Mouse (Mus musculus): ENCODE results near the gene Pde4b. TPM values are rescaled to one million over a fixed set of nuclear protein-coding genes. Genes with fewer than 3 reads are reported as not detected.

Pde4b gene
- polyA plus RNA-seq, 1 experiment from 2014 or later: 12.5 TPM

DNA sequence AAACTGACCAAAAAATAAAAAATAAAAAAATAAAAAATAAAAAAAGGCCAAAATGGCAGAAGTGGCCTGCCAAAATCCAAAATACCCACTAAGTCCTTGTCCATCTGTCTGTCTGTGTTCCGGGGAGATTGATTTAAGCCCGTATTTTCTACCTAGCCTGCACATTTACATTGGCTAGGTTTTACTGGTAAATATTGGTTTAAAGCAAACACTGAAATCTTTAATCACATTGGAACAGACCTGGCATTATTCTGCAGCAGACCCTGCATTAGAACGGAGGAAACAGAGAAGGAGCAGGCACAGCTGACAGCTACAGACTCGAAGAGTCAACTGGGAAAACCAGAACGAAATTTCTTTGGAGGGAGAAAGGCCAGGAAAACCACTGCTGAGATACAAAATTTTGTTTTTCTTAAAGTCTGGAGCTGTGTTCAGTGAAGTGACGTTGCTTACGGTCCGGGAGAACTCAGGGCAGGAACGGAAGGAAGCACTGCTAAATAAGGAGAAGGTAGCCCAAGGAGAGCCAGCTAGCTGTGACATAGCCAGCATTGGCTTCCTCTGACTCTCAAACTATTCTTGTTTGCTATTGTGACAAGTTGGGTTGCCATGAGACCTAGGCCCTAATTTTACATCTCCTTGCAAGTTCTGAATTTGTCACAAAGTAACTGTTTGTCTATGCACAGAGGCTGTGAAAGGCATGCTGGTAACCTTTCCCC lies 470.3 kb downstream of the Pde4b start:
- Histone ChIP-seq H3K27me3 (ENCODE audit: control insufficient read depth, insufficient read depth, low read length) (no peaks in the 10 kb centered on the region), H3K4me3 (replicated peaks; ENCODE audit: low read length) (no peak overlapping the region), H3K4me1 (ENCODE audit: control insufficient read depth, insufficient read depth, low read length) (peaks cover 10% of the 10 kb centered on the region), H3K9ac (ENCODE audit: low read length) (no peak overlapping the region), H3K27ac (ENCODE audit: low read length) (peak overlapping the region; percentile 46), H3K9me3 (replicated peaks; ENCODE audit: control insufficient read depth, low read length) (no peaks in the 10 kb centered on the region), H3K36me3 (ENCODE audit: control insufficient read depth, insufficient read depth, low read length) (no peaks in the 10 kb centered on the region), H3K4me2 (ENCODE audit: low read depth, low read length) (peak overlapping the region; percentile 8; the same call in 1 of the 2 replicates)
- 41% methylated on average over 9 of the region's 9 CpGs for WGBS
- ATAC-seq (ENCODE audit: insufficient read depth, low FRiP score): peak; percentile 71; the same call in 1 of the 2 replicates

DNA sequence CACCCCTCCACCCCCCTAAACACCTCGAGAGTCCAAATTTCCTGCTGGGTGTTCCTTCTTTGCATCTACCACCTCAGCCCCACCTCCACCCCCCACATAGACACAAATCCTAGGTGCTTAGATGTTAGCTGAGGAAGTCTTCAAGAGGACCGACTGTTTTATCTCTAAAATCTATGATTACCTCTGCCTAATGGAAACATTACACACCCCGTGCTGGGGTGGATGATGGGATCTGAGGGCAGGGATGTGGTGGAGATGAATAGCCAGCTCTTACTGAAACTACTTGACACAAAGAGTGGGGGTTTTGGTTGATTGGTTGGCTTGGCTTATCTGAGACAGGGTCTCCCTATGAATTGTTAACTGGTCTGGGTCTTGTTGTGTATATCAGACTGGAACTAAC lies 471.0 kb downstream of the Pde4b start:
- H3K9me3 ChIP-seq (replicated peaks; ENCODE audit: control insufficient read depth, low read length): no peaks in the 10 kb centered on the region
- 0 out of 2 replicates have a peak, but pooled peaks have one; percentile 25 for ATAC-seq (ENCODE audit: insufficient read depth, low FRiP score)
- no peak overlapping the region for H3K4me2 ChIP-seq (ENCODE audit: low read depth, low read length)
- WGBS: 17% methylated on average over 3 of the region's 3 CpGs
- no peak overlapping the region for H3K9ac ChIP-seq (ENCODE audit: low read length)
- no peaks in the 10 kb centered on the region for H3K27me3 ChIP-seq (ENCODE audit: control insufficient read depth, insufficient read depth, low read length)
- no peak overlapping the region for H3K4me3 ChIP-seq (replicated peaks; ENCODE audit: low read length)
- H3K36me3 ChIP-seq (ENCODE audit: control insufficient read depth, insufficient read depth, low read length): no peaks in the 10 kb centered on the region
- peaks cover 10% of the 10 kb centered on the region for H3K4me1 ChIP-seq (ENCODE audit: control insufficient read depth, insufficient read depth, low read length)
- no peak overlapping the region for H3K27ac ChIP-seq (ENCODE audit: low read length)

GRCm38 (mm10) chr4:102560676-102561280 lies 473.4 kb downstream of the Pde4b start:
- Histone ChIP-seq H3K4me1 (ENCODE audit: control insufficient read depth, insufficient read depth, low read length) (peaks cover 10% of the 10 kb centered on the region), H3K9ac (ENCODE audit: low read length) (no peak overlapping the region), H3K4me3 (replicated peaks; ENCODE audit: low read length) (no peak overlapping the region), H3K27ac (ENCODE audit: low read length) (no peak overlapping the region), H3K36me3 (ENCODE audit: control insufficient read depth, insufficient read depth, low read length) (no peaks in the 10 kb centered on the region), H3K4me2 (ENCODE audit: low read depth, low read length) (no peak overlapping the region), H3K9me3 (replicated peaks; ENCODE audit: control insufficient read depth, low read length) (no peaks in the 10 kb centered on the region), H3K27me3 (ENCODE audit: control insufficient read depth, insufficient read depth, low read length) (no peaks in the 10 kb centered on the region)
- WGBS: 66% methylated on average over 12 of the region's 12 CpGs
- ATAC-seq (ENCODE audit: insufficient read depth, low FRiP score): no peak

GRCm38 (mm10) chr4:102563273-102563855 lies 476.0 kb downstream of the Pde4b start:
- H3K36me3 ChIP-seq (ENCODE audit: control insufficient read depth, insufficient read depth, low read length): no peaks in the 10 kb centered on the region
- no peaks in the 10 kb centered on the region for H3K9me3 ChIP-seq (replicated peaks; ENCODE audit: control insufficient read depth, low read length)
- 83% methylated on average over 9 of the region's 9 CpGs for WGBS
- no peak overlapping the region for H3K9ac ChIP-seq (ENCODE audit: low read length)
- H3K27me3 ChIP-seq (ENCODE audit: control insufficient read depth, insufficient read depth, low read length): no peaks in the 10 kb centered on the region
- ATAC-seq (ENCODE audit: insufficient read depth, low FRiP score): no peak
- no peak overlapping the region for H3K4me2 ChIP-seq (ENCODE audit: low read depth, low read length)
- H3K27ac ChIP-seq (ENCODE audit: low read length): no peak overlapping the region
- peaks cover 19% of the 10 kb centered on the region for H3K4me1 ChIP-seq (ENCODE audit: control insufficient read depth, insufficient read depth, low read length)
- no peak overlapping the region for H3K4me3 ChIP-seq (replicated peaks; ENCODE audit: low read length)

DNA sequence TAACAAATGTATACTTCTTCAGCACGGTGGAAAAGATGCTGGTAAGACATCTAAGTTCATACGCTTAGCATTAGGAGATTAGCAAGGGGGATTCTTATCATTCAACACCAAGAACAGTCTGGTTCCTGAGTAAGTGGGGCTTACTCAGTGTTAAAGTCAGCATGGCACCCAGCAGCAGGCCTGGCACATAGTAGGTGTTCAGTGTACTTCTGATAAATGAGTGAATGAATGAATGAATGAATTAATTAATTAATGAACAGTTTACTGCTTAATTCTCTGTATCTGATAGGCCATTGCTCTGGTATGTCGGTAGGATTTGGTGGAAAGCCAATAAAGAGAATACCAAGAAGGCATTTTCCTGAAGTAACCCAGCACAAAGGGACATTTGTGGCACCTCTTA lies 476.9 kb downstream of the Pde4b start:
- Histone ChIP-seq H3K4me3 (replicated peaks; ENCODE audit: low read length) (no peak overlapping the region), H3K4me2 (ENCODE audit: low read depth, low read length) (no peak overlapping the region), H3K4me1 (ENCODE audit: control insufficient read depth, insufficient read depth, low read length) (peaks cover 24% of the 10 kb centered on the region), H3K36me3 (ENCODE audit: control insufficient read depth, insufficient read depth, low read length) (no peaks in the 10 kb centered on the region), H3K27me3 (ENCODE audit: control insufficient read depth, insufficient read depth, low read length) (no peaks in the 10 kb centered on the region), H3K9me3 (replicated peaks; ENCODE audit: control insufficient read depth, low read length) (no peaks in the 10 kb centered on the region), H3K9ac (ENCODE audit: low read length) (no peak overlapping the region), H3K27ac (ENCODE audit: low read length) (no peak overlapping the region)
- ATAC-seq (ENCODE audit: insufficient read depth, low FRiP score): no peak
- WGBS: 83% methylated on average over 3 of the region's 3 CpGs

DNA sequence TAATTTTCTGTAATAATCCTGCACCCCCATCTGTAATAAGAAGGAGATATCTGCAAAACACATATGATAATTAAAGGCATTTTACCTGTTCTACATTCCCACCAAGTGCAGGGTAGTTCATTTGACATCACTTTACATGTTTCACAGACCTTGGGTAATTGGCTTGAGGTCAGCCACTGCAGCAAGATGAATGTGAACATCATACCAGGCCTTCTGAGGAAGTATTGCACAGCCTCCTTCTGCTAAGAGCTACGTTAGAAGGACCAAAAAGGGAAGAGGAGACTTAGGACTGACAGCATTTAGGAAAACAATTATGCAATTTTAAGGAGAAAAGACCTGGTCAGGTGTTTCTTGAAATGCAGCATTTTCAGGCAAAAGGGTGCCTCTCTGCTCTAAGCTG lies 479.1 kb downstream of the Pde4b start:
- Histone ChIP-seq H3K9me3 (replicated peaks; ENCODE audit: control insufficient read depth, low read length) (no peaks in the 10 kb centered on the region), H3K27me3 (ENCODE audit: control insufficient read depth, insufficient read depth, low read length) (no peaks in the 10 kb centered on the region), H3K4me2 (ENCODE audit: low read depth, low read length) (no peak overlapping the region), H3K9ac (ENCODE audit: low read length) (no peak overlapping the region), H3K4me1 (ENCODE audit: control insufficient read depth, insufficient read depth, low read length) (peaks cover 32% of the 10 kb centered on the region), H3K36me3 (ENCODE audit: control insufficient read depth, insufficient read depth, low read length) (no peaks in the 10 kb centered on the region), H3K4me3 (replicated peaks; ENCODE audit: low read length) (no peak overlapping the region), H3K27ac (ENCODE audit: low read length) (no peak overlapping the region)
- ATAC-seq (ENCODE audit: insufficient read depth, low FRiP score): no peak
- WGBS: 28% methylated on average over 1 of the region's 1 CpGs

GRCm38 (mm10) chr4:102567111-102567510 lies 479.8 kb downstream of the Pde4b start:
- 51% methylated on average over 2 of the region's 2 CpGs for WGBS

DNA sequence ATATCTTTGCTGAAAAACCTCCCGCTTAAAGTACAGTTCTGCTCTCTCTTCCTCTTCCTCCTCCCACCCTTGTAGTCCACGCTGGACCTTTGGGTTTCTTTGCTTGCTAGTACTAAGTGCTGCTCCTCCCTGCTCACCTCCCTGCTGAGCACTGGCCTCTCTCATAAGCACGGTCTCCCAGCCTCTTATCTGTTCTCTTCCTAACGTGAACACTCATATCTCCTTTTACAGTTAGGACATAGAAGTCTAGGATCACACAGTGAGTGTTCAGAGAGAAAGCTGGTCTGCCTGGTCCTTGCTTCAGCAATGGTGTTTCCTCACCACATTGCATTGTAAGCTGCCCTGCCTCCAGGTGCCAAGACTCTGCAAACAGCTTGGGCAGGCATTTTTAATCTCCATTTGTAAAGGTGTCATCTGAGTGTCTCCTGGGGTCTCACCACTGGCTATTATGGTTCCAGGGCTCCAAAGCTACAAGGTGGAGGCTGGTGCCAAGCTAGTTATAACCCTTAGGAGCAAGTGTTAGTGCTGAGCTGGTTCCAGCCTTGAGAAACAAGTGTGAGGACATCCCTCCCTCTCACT lies 480.4 kb downstream of the Pde4b start:
- Histone ChIP-seq H3K4me1 (ENCODE audit: control insufficient read depth, insufficient read depth, low read length) (peaks cover 35% of the 10 kb centered on the region), H3K9me3 (replicated peaks; ENCODE audit: control insufficient read depth, low read length) (no peaks in the 10 kb centered on the region), H3K4me2 (ENCODE audit: low read depth, low read length) (no peak overlapping the region), H3K4me3 (replicated peaks; ENCODE audit: low read length) (no peak overlapping the region), H3K27me3 (ENCODE audit: control insufficient read depth, insufficient read depth, low read length) (no peaks in the 10 kb centered on the region), H3K9ac (ENCODE audit: low read length) (no peak overlapping the region; the same call in 1 of the 2 replicates), H3K36me3 (ENCODE audit: control insufficient read depth, insufficient read depth, low read length) (no peaks in the 10 kb centered on the region), H3K27ac (ENCODE audit: low read length) (peak overlapping the region; percentile 47)
- 31% methylated on average over 4 of the region's 4 CpGs for WGBS
- ATAC-seq (ENCODE audit: insufficient read depth, low FRiP score): no peak

More at GRCm38 (mm10) chr4:102567111-102567510, 479.8 kb downstream of the Pde4b start:
- no peaks in the 10 kb centered on the region for H3K9me3 ChIP-seq (replicated peaks; ENCODE audit: control insufficient read depth, low read length)
- peaks cover 35% of the 10 kb centered on the region for H3K4me1 ChIP-seq (ENCODE audit: control insufficient read depth, insufficient read depth, low read length)
- no peak overlapping the region for H3K4me2 ChIP-seq (ENCODE audit: low read depth, low read length)
- no peaks in the 10 kb centered on the region for H3K27me3 ChIP-seq (ENCODE audit: control insufficient read depth, insufficient read depth, low read length)
- ATAC-seq (ENCODE audit: insufficient read depth, low FRiP score): no peak
- H3K4me3 ChIP-seq (replicated peaks; ENCODE audit: low read length): no peak overlapping the region
- no peaks in the 10 kb centered on the region for H3K36me3 ChIP-seq (ENCODE audit: control insufficient read depth, insufficient read depth, low read length)
- H3K9ac ChIP-seq (ENCODE audit: low read length): no peak overlapping the region
- no peak overlapping the region for H3K27ac ChIP-seq (ENCODE audit: low read length)

DNA sequence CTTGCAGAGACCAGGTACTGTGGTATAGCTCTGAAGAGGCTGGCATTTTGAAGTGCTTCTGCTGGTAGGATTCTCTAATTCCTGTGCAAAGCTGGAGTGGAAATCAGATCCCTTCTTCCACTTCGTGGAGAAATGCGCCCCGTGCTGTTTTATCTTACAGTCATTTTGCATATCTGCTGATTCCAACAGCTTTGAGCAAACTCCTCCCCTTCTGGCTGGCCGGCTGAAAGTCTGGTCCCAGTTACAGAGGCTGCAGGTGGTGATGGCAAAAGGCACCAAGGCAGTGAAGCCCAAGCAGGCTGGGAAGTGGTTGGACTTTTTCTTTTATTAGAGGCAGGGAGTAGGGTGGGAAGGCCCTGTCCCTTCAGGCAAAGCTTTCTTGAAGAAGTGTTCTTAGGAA lies 481.2 kb downstream of the Pde4b start:
- H3K4me3 ChIP-seq (replicated peaks; ENCODE audit: low read length): peak overlapping the region; percentile 14; the same call in 1 of the 2 replicates
- peak overlapping the region; percentile 74 for H3K27ac ChIP-seq (ENCODE audit: low read length)
- peak overlapping the region; percentile 38 for H3K4me2 ChIP-seq (ENCODE audit: low read depth, low read length)
- 2% methylated on average over 4 of the region's 4 CpGs for WGBS
- H3K4me1 ChIP-seq (ENCODE audit: control insufficient read depth, insufficient read depth, low read length): peaks cover 39% of the 10 kb centered on the region
- H3K9me3 ChIP-seq (replicated peaks; ENCODE audit: control insufficient read depth, low read length): no peaks in the 10 kb centered on the region
- no peaks in the 10 kb centered on the region for H3K36me3 ChIP-seq (ENCODE audit: control insufficient read depth, insufficient read depth, low read length)
- no peaks in the 10 kb centered on the region for H3K27me3 ChIP-seq (ENCODE audit: control insufficient read depth, insufficient read depth, low read length)
- peak; percentile 48; the same call in 1 of the 2 replicates for ATAC-seq (ENCODE audit: insufficient read depth, low FRiP score)
- H3K9ac ChIP-seq (ENCODE audit: low read length): no peak overlapping the region
